23 mouse cellular contexts compared by ENCODE assay signal in genomic region chr6:145427411-145427810, GRCm38 (mm10).
DNase-seq lines count a peak whose midpoint lies in the region; ATAC-seq and TF ChIP-seq lines count a peak whose summit lies in the region.
"Had no signal": no experiment of that assay in that cellular context is flagged by ENCODE, and none has a peak within 500 bp of the region (broad histone marks: within the 10 kb centered on the region; RNA-seq: fewer than 3 reads in every experiment).

No protein-coding gene starts in this region.

- H3K4me3 ChIP-seq in midbrain, embryonic 11.5 days (ENCODE audit: low read depth, low read length), result no peak overlapping the region
- no peak overlapping the region for H3K4me3 ChIP-seq in midbrain, embryonic 13.5 days (replicated peaks)
- no peak overlapping the region for H3K4me3 ChIP-seq in layer of hippocampus, adult 2 months
- H3K4me3 ChIP-seq: embryonic facial prominence, embryonic 12.5 days; erythroblast, embryonic 14.5 days; forebrain, embryonic 12.5 days; gastrocnemius, adult 2 months; intestine, embryonic 15.5 days; limb, embryonic 12.5 days had no signal

- no peak overlapping the region for H3K4me2 ChIP-seq in midbrain, embryonic 11.5 days
- H3K4me2 ChIP-seq in midbrain, embryonic 13.5 days (replicated peaks), result no peak overlapping the region
- H3K4me2 ChIP-seq: embryonic facial prominence, embryonic 12.5 days; forebrain, embryonic 12.5 days; intestine, embryonic 15.5 days; limb, embryonic 12.5 days; liver, embryonic 11.5 days had no signal

- no peak for TF ChIP-seq CTCF in layer of hippocampus, adult 2 months (conservative IDR thresholded peaks at IDR 0.05)

- H3K4me1 ChIP-seq in midbrain, embryonic 11.5 days (ENCODE audit: control insufficient read depth, insufficient read depth, low read length), result no peaks in the 10 kb centered on the region; the same call in 1 of the 2 replicates
- no peaks in the 10 kb centered on the region for H3K4me1 ChIP-seq in midbrain, embryonic 13.5 days (replicated peaks)
- H3K4me1 ChIP-seq: forebrain, embryonic 12.5 days; intestine, embryonic 15.5 days had no signal

- H3K27ac ChIP-seq in midbrain, embryonic 11.5 days (ENCODE audit: low read depth, low read length), result no peak overlapping the region
- H3K27ac ChIP-seq in midbrain, embryonic 13.5 days, result no peak overlapping the region
- no peak overlapping the region for H3K27ac ChIP-seq in layer of hippocampus, adult 2 months
- H3K27ac ChIP-seq: embryonic facial prominence, embryonic 12.5 days; forebrain, embryonic 12.5 days; gastrocnemius, adult 2 months; intestine, embryonic 15.5 days; limb, embryonic 12.5 days had no signal

- H3K36me3 ChIP-seq in midbrain, embryonic 11.5 days (ENCODE audit: control insufficient read depth, insufficient read depth, low read length), result no peaks in the 10 kb centered on the region
- H3K36me3 ChIP-seq in midbrain, embryonic 13.5 days, result no peaks in the 10 kb centered on the region
- H3K36me3 ChIP-seq: embryonic facial prominence, embryonic 12.5 days; forebrain, embryonic 12.5 days; intestine, embryonic 15.5 days; limb, embryonic 12.5 days had no signal

- peak; percentile 19 for DNase-seq in heart, postnatal 4 days
- DNase-seq in heart, postnatal 25 days (ENCODE audit: low spot score), result no peak
- DNase-seq in lung, postnatal 10 days, result peak; percentile 52
- DNase-seq in lung, postnatal 14 days, result no peak
- DNase-seq in midbrain, embryonic 11.5 days (ENCODE audit: low spot score, missing footprints), result peak; percentile 87
- no peak for DNase-seq in layer of hippocampus, adult 2 months (ENCODE audit: low spot score in 2 of 2)
- DNase-seq: adrenal gland, adult 2 months; cerebellum, adult 18-20 months; cerebellum, postnatal 14 days; gastrocnemius, adult 2 months; kidney, adult 8-10 months; kidney, postnatal 25 days; liver, postnatal 0 days; right cerebral cortex, adult 18-20 months; spleen, adult 18-20 months had no signal

- intact Hi-C loops in heart, postnatal 25 days (cut with DNase I), result no loop called here

- 62% methylated on average over 15 of the region's 15 CpGs for WGBS in midbrain, embryonic 11.5 days
- 57% methylated on average over 15 of the region's 15 CpGs for WGBS in midbrain, embryonic 13.5 days

- no peaks in the 10 kb centered on the region for H3K9me3 ChIP-seq in midbrain, embryonic 11.5 days (ENCODE audit: control insufficient read depth, low read length)
- H3K9me3 ChIP-seq in midbrain, embryonic 13.5 days, result no peaks in the 10 kb centered on the region
- H3K9me3 ChIP-seq: embryonic facial prominence, embryonic 12.5 days; forebrain, embryonic 12.5 days; intestine, embryonic 15.5 days; limb, embryonic 12.5 days had no signal

- no peak overlapping the region for H3K9ac ChIP-seq in midbrain, embryonic 11.5 days (ENCODE audit: low read length)
- no peak overlapping the region for H3K9ac ChIP-seq in midbrain, embryonic 13.5 days (replicated peaks)
- H3K9ac ChIP-seq: embryonic facial prominence, embryonic 12.5 days; forebrain, embryonic 12.5 days; intestine, embryonic 15.5 days; limb, embryonic 12.5 days; liver, postnatal 0 days had no signal

- ATAC-seq in midbrain, embryonic 11.5 days (ENCODE audit: low FRiP score), result peak; percentile 63
- ATAC-seq in midbrain, embryonic 13.5 days, result peak; percentile 58; the same call in 1 of the 2 replicates
- ATAC-seq: hindbrain, embryonic 16.5 days; intestine, embryonic 15.5 days; liver, postnatal 0 days had no signal

- no peaks in the 10 kb centered on the region for H3K27me3 ChIP-seq in midbrain, embryonic 11.5 days (ENCODE audit: control insufficient read depth, insufficient read depth, low read length)
- no peaks in the 10 kb centered on the region for H3K27me3 ChIP-seq in midbrain, embryonic 13.5 days
- H3K27me3 ChIP-seq: forebrain, embryonic 12.5 days; intestine, embryonic 15.5 days; limb, embryonic 12.5 days had no signal

Comparison
In these comparisons a context has a peak if more than half of its experiments do, and no peak if none do; other contexts are left out.
1. DNase-seq: peak in heart, postnatal 4 days (single experiment), lung, postnatal 10 days (single experiment) and midbrain, embryonic 11.5 days (single experiment); none in heart, postnatal 25 days (single experiment), lung, postnatal 14 days (single experiment) and layer of hippocampus, adult 2 months (0 of 2).